Mouse (Mus musculus): ENCODE results near the gene Fem1b.
A peak's percentile ranks its signal among the peaks of the same experiment; 100 is the strongest.

Gene Fem1b

DNA sequence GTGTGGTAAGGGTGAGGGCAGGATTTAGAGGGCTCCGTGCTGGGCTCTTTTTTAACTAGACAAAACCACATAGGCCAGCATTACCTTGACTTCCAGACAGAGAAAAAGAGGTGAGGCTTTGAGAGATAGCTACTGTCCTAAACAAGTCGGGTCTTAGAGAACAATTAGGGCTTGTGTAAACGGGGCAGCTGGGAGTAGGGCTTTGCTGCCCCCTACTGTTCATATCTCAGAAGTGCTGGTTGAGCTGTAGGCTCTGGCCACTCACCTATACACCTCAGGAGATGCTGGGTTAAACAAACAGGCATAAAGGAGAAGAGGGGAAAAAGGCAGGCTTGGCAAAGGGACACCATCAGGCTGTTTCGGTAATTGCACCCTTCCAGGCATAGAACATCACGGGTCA lies 34.3 kb downstream of the Fem1b start:
- DNase-seq (ENCODE audit: low spot score), result peak; percentile 67

DNA sequence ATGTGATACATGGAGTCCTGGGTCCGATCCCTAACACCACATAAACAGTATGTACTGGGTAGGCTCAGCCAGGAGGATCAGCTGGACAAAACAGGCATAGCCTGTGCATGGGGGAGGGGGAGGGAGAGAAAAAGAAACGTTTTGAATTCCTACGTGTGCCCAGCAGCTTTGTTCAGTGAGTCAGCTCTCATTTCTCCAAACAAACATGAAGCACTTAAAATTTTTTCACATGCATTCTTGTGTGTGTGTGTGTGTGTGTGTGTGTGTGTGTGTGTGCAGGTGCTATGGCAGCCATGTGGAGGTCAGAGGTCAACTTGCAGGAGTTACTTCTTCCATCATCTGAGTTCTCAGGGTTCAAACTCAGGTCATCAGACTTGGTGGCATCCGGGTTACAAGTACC lies 36.3 kb downstream of the Fem1b start:
- DNase-seq (ENCODE audit: low spot score), result no peak

DNA sequence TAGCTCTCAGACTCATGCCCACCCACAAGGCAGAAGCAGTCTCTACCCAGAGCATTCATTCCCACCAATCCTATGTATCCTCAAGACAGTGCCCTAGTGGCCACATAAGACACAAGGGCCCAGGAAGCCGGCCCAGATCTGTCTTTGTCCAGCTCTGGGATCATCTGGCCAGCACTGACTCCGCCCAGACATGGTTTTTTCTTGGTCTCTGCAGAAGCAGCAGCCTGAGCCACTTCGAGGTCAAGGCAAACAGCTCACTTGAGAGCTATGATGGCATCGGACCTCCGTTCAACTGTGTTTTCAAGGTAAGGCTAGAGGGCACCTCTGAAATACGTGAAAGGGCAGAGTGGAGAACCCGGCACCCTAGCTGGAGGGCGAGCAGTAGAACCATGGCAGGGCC lies 39.0 kb downstream of the Fem1b start:
- peak; percentile 64 for DNase-seq (ENCODE audit: low spot score)

DNA sequence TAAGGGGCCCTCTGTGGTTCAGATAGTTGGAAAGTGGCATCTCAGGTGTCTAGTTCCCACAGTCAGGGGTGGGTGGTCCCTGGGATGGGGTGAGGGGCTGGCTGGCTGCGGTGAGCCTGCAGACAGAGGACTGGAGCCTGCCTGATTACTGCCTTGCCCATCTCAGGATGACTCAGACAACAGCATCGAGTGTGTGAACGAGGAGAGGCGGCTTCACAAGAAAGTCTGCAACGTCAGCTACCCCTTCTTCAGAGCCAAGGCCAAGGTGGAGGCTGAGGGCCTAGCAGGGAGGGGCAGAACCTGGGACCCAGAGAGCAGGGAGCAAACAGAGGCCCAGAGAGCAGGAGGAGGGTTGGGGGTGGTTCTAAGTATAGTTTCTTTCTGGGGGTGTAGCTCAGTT lies 43.4 kb downstream of the Fem1b start:
- no peak for DNase-seq (ENCODE audit: low spot score)

DNA sequence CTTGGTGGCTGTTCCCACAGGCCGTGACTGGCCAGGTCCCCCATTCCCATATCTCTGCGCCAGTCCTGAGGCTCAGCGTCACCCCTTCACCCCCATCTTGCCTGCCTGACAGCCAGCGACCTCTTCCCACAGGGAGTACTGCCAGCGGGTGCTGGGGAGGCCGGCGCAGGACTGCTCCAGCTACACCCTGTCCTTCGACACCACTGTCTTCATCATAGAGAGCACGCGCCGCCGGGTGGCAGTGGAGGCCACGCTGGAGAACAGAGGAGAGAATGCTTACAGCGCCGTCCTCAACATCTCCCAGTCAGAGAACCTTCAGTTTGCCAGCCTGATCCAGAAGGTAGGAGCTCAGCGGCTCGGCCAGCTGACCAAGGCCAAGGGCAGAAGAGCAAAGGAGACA lies 44.3 kb downstream of the Fem1b start:
- DNase-seq (ENCODE audit: low spot score), result no peak

DNA sequence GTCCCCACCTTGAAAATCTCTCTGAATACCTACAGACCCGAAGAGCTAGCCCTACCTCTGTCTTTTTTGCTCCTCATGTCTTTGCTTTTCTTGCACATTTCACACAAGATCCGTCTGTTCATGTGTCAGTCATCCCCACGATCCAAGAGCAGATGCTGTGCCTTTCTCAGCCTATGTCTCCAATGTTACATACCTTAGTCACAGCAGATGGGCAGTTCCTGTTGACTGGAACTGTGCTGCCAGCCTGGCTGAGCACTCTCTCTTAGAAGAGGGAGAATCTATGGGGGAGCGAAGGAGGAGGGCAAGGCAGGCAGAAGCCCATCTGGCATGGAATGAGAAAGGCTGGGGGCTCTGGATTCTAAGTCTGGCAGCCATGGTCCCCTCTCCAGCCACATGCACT lies 46.4 kb downstream of the Fem1b start:
- no peak for DNase-seq (ENCODE audit: low spot score)

DNA sequence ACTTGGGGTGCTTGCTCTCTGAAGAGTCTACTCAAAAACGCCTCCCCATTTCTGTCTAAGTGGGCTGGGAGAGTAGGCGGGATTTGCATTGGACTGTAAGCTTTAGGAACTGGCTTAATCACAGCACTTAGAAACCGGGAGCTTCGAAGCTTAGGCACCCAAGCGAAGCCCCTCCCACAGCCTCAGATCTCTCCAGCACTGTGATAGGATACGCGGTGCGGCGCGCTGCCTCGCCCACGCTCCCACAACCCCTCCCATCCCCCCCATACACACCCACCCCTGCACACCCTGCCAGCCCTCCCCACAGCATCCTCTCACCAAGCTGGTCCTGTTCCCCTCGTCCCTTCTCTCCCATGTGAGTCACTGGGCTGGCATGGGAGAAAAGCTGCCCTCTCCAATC lies 48.3 kb downstream of the Fem1b start:
- no peak for DNase-seq (ENCODE audit: low spot score)

DNA sequence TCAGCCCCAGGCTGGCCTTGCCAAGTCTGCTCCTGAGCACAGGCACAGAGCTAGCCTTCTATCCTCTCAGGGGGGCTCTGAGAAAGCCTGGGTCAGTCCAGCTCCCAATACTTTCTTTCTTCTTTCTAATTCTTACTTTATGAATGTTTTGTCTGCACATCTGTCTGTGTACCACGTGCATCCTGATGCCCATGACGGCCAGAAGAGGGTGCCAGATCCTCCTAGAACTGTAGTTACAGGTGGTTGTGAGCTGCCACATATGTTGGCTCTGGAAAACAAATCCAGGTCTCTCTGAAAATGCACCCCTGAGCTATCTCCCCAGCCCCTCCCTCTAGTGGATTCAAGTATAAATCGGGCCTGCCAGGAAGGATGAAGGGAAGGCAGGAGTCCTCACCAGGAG lies 52.1 kb downstream of the Fem1b start:
- no peak for DNase-seq (ENCODE audit: low spot score)

DNA sequence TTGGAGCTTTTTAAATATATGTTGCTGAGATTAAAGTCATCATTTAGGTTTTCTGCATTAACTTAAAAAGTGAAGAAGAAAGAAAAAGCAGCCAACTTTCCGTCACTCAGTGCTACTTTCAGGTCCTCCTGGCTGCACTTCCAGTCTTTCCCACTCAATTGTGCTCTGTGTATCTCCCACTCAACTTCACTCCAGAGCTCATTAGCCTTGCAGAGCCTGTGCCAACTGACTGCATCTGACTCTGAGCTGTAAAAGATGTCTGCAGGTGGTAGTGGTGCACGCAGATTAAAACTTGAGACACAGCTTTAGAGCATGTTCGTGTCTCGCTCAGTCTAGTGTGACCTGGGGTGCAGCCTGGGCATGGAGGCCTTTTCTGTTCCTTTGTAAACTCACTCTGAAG lies 53.4 kb downstream of the Fem1b start:
- no peak for DNase-seq (ENCODE audit: low spot score)

DNA sequence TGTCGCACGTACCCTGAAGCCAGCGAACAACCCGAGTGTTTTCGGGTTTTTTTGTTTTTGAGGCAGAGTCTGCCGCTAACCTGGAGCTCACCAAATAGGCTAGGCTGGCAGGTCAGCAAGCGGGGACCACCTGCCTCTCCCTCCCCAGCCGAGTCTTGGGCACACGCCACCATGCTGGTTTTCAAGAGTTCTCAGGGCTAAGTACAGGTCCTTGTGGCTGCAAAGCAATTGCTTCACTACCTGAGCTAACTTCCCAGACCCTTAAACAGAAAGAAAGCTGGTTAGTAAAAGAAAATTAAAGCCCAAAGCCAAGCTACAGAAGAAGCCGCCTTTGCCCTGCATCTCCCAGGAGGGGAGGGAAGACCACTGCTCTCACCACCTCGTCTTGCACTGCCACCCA lies 61.4 kb downstream of the Fem1b start:
- DNase-seq (ENCODE audit: low spot score), result no peak

DNA sequence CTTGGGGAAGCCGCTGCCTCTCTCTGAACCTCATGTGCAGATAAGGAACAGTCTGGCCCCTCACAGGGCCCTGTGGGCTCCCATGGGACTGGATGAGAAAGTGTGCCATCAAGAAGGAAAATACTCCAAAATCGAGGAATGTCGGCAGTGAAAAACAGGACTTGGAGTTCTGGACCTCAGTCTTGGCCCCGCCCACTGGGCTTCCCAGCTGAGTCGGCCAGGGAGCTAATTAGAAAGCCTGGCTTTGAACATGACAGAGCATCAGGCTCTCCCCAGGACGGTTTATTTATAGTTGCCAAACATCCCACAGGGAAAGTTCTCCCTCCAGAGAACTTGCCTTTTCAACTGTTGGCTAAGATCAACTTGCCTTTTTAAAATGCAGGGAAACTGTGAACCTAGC lies 62.1 kb downstream of the Fem1b start:
- DNase-seq (ENCODE audit: low spot score), result peak; percentile 78

DNA sequence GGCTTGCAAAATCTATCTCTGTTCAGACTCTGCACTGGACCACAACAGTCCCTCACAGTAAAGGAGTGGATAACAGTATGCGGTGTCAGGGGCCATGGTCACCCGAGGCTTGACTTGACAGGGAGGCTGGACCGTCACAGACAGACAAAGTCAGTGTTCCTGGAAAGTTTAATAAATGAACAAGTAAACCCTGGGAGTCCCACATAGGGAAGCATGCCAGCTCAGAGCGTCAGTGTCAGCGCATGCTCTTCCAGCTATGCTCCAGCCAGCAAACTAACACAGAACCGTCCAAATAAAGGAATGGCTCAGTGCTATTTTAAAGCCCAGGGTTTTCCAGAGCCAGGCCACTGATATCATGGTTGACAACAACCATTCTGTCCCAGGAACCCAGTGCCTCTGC lies 65.1 kb downstream of the Fem1b start:
- DNase-seq (ENCODE audit: low spot score), result no peak

DNA sequence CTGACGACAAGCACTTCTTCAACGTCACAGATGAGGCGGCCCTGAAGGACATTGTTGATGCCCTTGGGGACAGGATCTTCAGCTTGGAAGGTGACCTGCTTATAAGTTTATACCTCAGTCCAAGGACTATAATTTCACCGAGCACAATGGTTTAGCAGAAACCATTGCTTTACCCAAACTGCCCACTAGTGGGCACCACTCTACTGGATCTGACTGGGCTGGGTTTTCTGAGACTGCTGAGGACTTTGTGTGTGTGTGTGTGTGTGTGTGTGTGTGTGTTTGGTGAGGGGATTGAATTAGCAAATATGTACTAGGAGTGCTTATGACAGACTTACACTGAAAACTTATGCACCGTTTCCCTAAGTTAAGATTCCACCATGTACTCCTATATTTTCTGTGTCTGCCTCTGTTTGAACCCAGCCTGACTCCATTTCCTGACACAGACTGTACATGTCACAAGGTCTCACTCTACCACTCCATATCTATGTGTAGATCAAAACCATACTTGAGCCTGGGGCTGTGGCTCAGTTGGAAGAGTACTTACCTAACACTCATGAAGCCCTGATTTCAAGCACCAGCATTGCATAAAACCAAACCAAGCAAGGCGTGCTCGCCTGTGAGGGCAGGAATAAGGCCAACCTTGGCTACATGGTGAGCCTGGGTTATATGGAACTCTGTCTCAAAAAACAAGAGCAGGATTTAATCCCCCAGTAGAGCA lies 67.0 kb downstream of the Fem1b start:
- peak; percentile 83 for DNase-seq (ENCODE audit: low spot score)

All from testis, postnatal 10 days (tissue).